Mouse (Mus musculus) CH12.LX (cell line): ENCODE results near the gene Pcbp2.

Experiments
- BHLHE40 ChIP-seq: IDR thresholded peaks from 2 replicates; pipeline ENCODE4 v1.6.1; 2011; ENCODE audit warnings: mild to moderate bottlenecking, low read depth, low read length, improper control_type of control experiment
- CTCF ChIP-seq, 2 experiments: IDR thresholded peaks in 1 of 2; conservative IDR thresholded peaks in 1 of 2; 2 replicates each; pipeline ENCODE4 v1.5.1; 2011 to 2012; ENCODE audit warnings: low read depth in 2 of 2, low read length in 2 of 2, improper control_type of control experiment in 1 of 2, inconsistent platforms in 1 of 2, mild to moderate bottlenecking in 1 of 2, moderate library complexity in 1 of 2
- EP300 ChIP-seq: IDR thresholded peaks from 2 replicates; pipeline ENCODE4 v1.6.1; 2011; ENCODE audit warnings: low read length, improper control_type of control experiment
- GABPA ChIP-seq: IDR thresholded peaks from 2 replicates; pipeline ENCODE4 v1.6.1; 2012; ENCODE audit warnings: low read depth, low read length, improper control_type of control experiment, inconsistent platforms; ENCODE audit not compliant: insufficient replicate concordance
- MAFK ChIP-seq: IDR thresholded peaks from 2 replicates; pipeline ENCODE4 v1.6.1; 2011; ENCODE audit warnings: low read length, improper control_type of control experiment; ENCODE audit not compliant: insufficient replicate concordance
- MEF2A ChIP-seq: IDR thresholded peaks from 2 replicates; pipeline ENCODE4 v1.6.1; 2014; ENCODE audit warnings: low read depth, mild to moderate bottlenecking, inconsistent platforms, low read length, improper control_type of control experiment, borderline replicate concordance
- POLR2A ChIP-seq: IDR thresholded peaks from 2 replicates; pipeline ENCODE4 v1.6.1; 2011; ENCODE audit warnings: low read depth, mild to moderate bottlenecking, improper control_type of control experiment, low read length
- SMC3 ChIP-seq: IDR thresholded peaks from 2 replicates; pipeline ENCODE4 v1.6.1; 2011; ENCODE audit warnings: low read depth, low read length, improper control_type of control experiment
- TBP ChIP-seq: conservative IDR thresholded peaks from 2 replicates; pipeline ENCODE4 v1.6.1; 2011; ENCODE audit warnings: low read depth, low read length, improper control_type of control experiment
- TCF12 ChIP-seq: IDR thresholded peaks from 2 replicates; pipeline ENCODE4 v1.6.1; 2014; ENCODE audit warnings: low read depth, mild to moderate bottlenecking, inconsistent platforms, low read length, improper control_type of control experiment
- ZC3H11A ChIP-seq: IDR thresholded peaks from 2 replicates; pipeline ENCODE4 v1.6.1; 2012; ENCODE audit warnings: low read depth, mild to moderate bottlenecking, inconsistent platforms, low read length, improper control_type of control experiment

DNA sequence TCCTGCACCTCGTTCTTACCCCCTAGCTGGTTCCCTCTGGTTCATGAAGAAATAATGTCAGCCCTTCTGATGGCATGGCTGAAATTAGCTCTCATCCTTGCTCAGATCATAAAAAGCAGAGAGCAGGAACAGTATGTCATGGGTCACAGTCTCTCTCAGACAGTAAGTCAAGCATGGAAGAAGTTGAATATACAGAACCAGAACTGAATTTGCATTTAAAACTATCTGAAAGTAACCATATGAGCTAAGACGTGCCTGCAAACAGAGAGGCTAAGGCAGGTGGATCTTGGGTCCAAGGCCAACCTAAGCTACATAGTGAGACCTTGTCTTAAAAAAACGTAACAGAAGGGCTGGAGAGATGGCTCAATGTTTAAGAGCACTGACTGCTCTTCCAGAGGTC, 42.7 kb downstream of the Pcbp2 start:
- TF ChIP-seq BHLHE40 (peak; percentile 63), CTCF (conservative IDR thresholded peaks at IDR 0.05 in 1 of 2, IDR thresholded peaks at IDR 0.05 in 1 of 2; ENCODE audit: low read depth in 2 of 2, low read length in 2 of 2) (no peak), POLR2A (no peak), GABPA (no peak), MAFK (0 out of 2 replicates have a peak, but pooled peaks have one; percentile 25), ZC3H11A (no peak), SMC3 (no peak), TCF12 (0 out of 2 replicates have a peak, but pooled peaks have one; percentile 19), MEF2A (no peak), EP300 (peak; percentile 73), TBP (no peak)
